Mouse (Mus musculus): ENCODE results near the gene Tlr6. TPM values are rescaled to one million over a fixed set of nuclear protein-coding genes. Genes with fewer than 3 reads are reported as not detected.

Gene Tlr6
- polyA plus RNA-seq, 1 experiment from 2014 or later = 1.0 TPM

GRCm38 (mm10) chr5:64907906-64908305 lies 52.0 kb downstream of the Tlr6 start:
- WGBS = 77% methylated on average over 5 of the region's 5 CpGs
- Histone ChIP-seq H3K9me3 (replicated peaks; ENCODE audit: control insufficient read depth, low read length) (no peaks in the 10 kb centered on the region), H3K27ac (ENCODE audit: low read length) (no peak overlapping the region), H3K9ac (ENCODE audit: low read length) (no peak overlapping the region), H3K4me1 (ENCODE audit: control insufficient read depth, insufficient read depth, low read length) (no peaks in the 10 kb centered on the region), H3K36me3 (ENCODE audit: control insufficient read depth, insufficient read depth, low read length) (no peaks in the 10 kb centered on the region), H3K27me3 (ENCODE audit: control insufficient read depth, insufficient read depth, low read length) (no peaks in the 10 kb centered on the region), H3K4me3 (replicated peaks; ENCODE audit: low read length) (no peak overlapping the region), H3K4me2 (ENCODE audit: low read depth, low read length) (no peak overlapping the region)
- ATAC-seq (ENCODE audit: insufficient read depth, low FRiP score) = no peak

- WGBS = 63% methylated on average over 14 of the region's 14 CpGs
These were observed 54.2 kb downstream of the Tlr6 start for GRCm38 (mm10) chr5:64905516-64906271.

More at GRCm38 (mm10) chr5:64905516-64906271, 54.2 kb downstream of the Tlr6 start:
- Histone ChIP-seq H3K27ac (ENCODE audit: low read length) (no peak overlapping the region), H3K4me2 (ENCODE audit: low read depth, low read length) (no peak overlapping the region), H3K9me3 (replicated peaks; ENCODE audit: control insufficient read depth, low read length) (no peaks in the 10 kb centered on the region), H3K27me3 (ENCODE audit: control insufficient read depth, insufficient read depth, low read length) (no peaks in the 10 kb centered on the region), H3K4me3 (replicated peaks; ENCODE audit: low read length) (no peak overlapping the region), H3K9ac (ENCODE audit: low read length) (no peak overlapping the region), H3K4me1 (ENCODE audit: control insufficient read depth, insufficient read depth, low read length) (no peaks in the 10 kb centered on the region), H3K36me3 (ENCODE audit: control insufficient read depth, insufficient read depth, low read length) (no peaks in the 10 kb centered on the region)
- no peak for ATAC-seq (ENCODE audit: insufficient read depth, low FRiP score)

MicroRNA genes within 50 kb of the gene (microRNA counts, 519-probe panel; counts per million panel counts)
- microRNA mmu-miR-574-3p = 2,643 counts per million, percentile 57 among the panel's probes with 10 or more counts
- 1,931 counts per million, percentile 36 among the panel's probes with 10 or more counts for microRNA mmu-miR-574-5p

Small RNAs within 50 kb of the gene (microRNA-seq; reads per million reads assigned to microRNA genes)
- gene Mir574 = 209 reads per million, percentile 62 among the genes with 10 or more reads in this experiment

Other genes with a start within 250 kb of the Tlr6 start
- gene Klf3, start 156.7 kb downstream of the Tlr6 start, polyA plus RNA-seq (2015; fragmentation: Nextera tagmentation; extraction: Ambion mirVana) = 63.7 and 66.8 TPM in 2 replicates
- gene Tlr1, start 26.5 kb downstream of the Tlr6 start, polyA plus RNA-seq (2015; fragmentation: Nextera tagmentation; extraction: Ambion mirVana) = 1.5 and 1.7 TPM in 2 replicates
- gene Fam114a1, start 10.0 kb upstream of the Tlr6 start, polyA plus RNA-seq (2015; fragmentation: Nextera tagmentation; extraction: Ambion mirVana) = 62.4 and 64.8 TPM in 2 replicates
- gene Tmem156, start 132.0 kb upstream of the Tlr6 start, polyA plus RNA-seq (2015; fragmentation: Nextera tagmentation; extraction: Ambion mirVana) = 1.7 and 1.9 TPM in 2 replicates
- 7.2 and 8.5 TPM in 2 replicates for gene Klhl5, start 147.4 kb upstream of the Tlr6 start, polyA plus RNA-seq (2015; fragmentation: Nextera tagmentation; extraction: Ambion mirVana)
- 6.3 and 7.4 TPM in 2 replicates for gene Wdr19, start 239.6 kb upstream of the Tlr6 start, polyA plus RNA-seq (2015; fragmentation: Nextera tagmentation; extraction: Ambion mirVana)